Mouse (Mus musculus): ENCODE results near the gene Lrrc56. TPM values are rescaled to one million over a fixed set of nuclear protein-coding genes. Genes with fewer than 3 reads are reported as not detected.

Lrrc56 gene
- polyA plus RNA-seq, 1 experiment from 2014 or later = 6.7 TPM

- H3K27ac ChIP-seq = peak overlapping the region; percentile 95
- H3K27me3 ChIP-seq (ENCODE audit: insufficient read depth, poor library complexity, severe bottlenecking) = peaks cover 21% of the 10 kb centered on the region; the same call in 1 of the 2 replicates
- H3K4me3 ChIP-seq = peak overlapping the region; percentile 83
- H3K36me3 ChIP-seq = peaks cover 30% of the 10 kb centered on the region
- WGBS = under 1% methylated on average over 28 of the region's 28 CpGs
- peaks cover 35% of the 10 kb centered on the region for H3K4me1 ChIP-seq
- peak; percentile 95 for DNase-seq (ENCODE audit: low spot score)
- H3K9me3 ChIP-seq = no peaks in the 10 kb centered on the region
Measured at GRCm38 (mm10) chr7:141194830-141195229, 873 bp downstream of the Lrrc56 start.

- peaks cover 22% of the 10 kb centered on the region; the same call in 1 of the 2 replicates for H3K27me3 ChIP-seq (ENCODE audit: insufficient read depth, poor library complexity, severe bottlenecking)
- H3K9me3 ChIP-seq = no peaks in the 10 kb centered on the region
- H3K4me3 ChIP-seq = no peak overlapping the region
- H3K4me1 ChIP-seq = peaks cover 33% of the 10 kb centered on the region
- peaks cover 21% of the 10 kb centered on the region for H3K36me3 ChIP-seq
- no peak overlapping the region for H3K27ac ChIP-seq
- DNase-seq (ENCODE audit: low spot score) = no peak
- 98% methylated on average over 2 of the region's 2 CpGs for WGBS
Measured at GRCm38 (mm10) chr7:141195754-141196153, 1.8 kb downstream of the Lrrc56 start.

- H3K4me3 ChIP-seq = no peak overlapping the region
- H3K9me3 ChIP-seq = no peaks in the 10 kb centered on the region
Measured at GRCm38 (mm10) chr7:141196619-141197282, 2.8 kb downstream of the Lrrc56 start.

GRCm38 (mm10) chr7:141198121-141198520 lies 4.2 kb downstream of the Lrrc56 start:
- WGBS = 91% methylated on average over 4 of the region's 4 CpGs
- H3K4me3 ChIP-seq = no peak overlapping the region
- no peaks in the 10 kb centered on the region for H3K9me3 ChIP-seq
- no peak for DNase-seq (ENCODE audit: low spot score)
- peaks cover 22% of the 10 kb centered on the region; the same call in 1 of the 2 replicates for H3K27me3 ChIP-seq (ENCODE audit: insufficient read depth, poor library complexity, severe bottlenecking)
- H3K36me3 ChIP-seq = no peaks in the 10 kb centered on the region
- H3K4me1 ChIP-seq = peaks cover 12% of the 10 kb centered on the region
- no peak overlapping the region for H3K27ac ChIP-seq

More at GRCm38 (mm10) chr7:141196619-141197282, 2.8 kb downstream of the Lrrc56 start:
- Histone ChIP-seq H3K27ac (peak overlapping the region; percentile 49; the same call in 1 of the 2 replicates), H3K36me3 (peaks cover 11% of the 10 kb centered on the region), H3K27me3 (ENCODE audit: insufficient read depth, poor library complexity, severe bottlenecking) (peaks cover 22% of the 10 kb centered on the region; the same call in 1 of the 2 replicates), H3K4me1 (peaks cover 26% of the 10 kb centered on the region)
- WGBS = 86% methylated on average over 8 of the region's 8 CpGs
- no peak for DNase-seq (ENCODE audit: low spot score)

- H3K36me3 ChIP-seq = no peaks in the 10 kb centered on the region
Measured at GRCm38 (mm10) chr7:141204546-141204945, 10.6 kb downstream of the Lrrc56 start.

GRCm38 (mm10) chr7:141205504-141205903 lies 11.5 kb downstream of the Lrrc56 start:
- peaks cover 11% of the 10 kb centered on the region; the same call in 1 of the 2 replicates for H3K4me1 ChIP-seq
- H3K36me3 ChIP-seq = no peaks in the 10 kb centered on the region
- no peak for DNase-seq (ENCODE audit: low spot score)
- 0 out of 2 replicates have a peak overlapping the region, but pooled peaks have one; percentile 49 for H3K27ac ChIP-seq
- peaks cover 7% of the 10 kb centered on the region; the same call in 1 of the 2 replicates for H3K27me3 ChIP-seq (ENCODE audit: insufficient read depth, poor library complexity, severe bottlenecking)
- 94% methylated on average over 5 of the region's 5 CpGs for WGBS
- H3K9me3 ChIP-seq = no peaks in the 10 kb centered on the region
- H3K4me3 ChIP-seq = no peak overlapping the region

More at GRCm38 (mm10) chr7:141204546-141204945, 10.6 kb downstream of the Lrrc56 start:
- H3K27me3 ChIP-seq (ENCODE audit: insufficient read depth, poor library complexity, severe bottlenecking) = peaks cover 11% of the 10 kb centered on the region; the same call in 1 of the 2 replicates
- H3K4me1 ChIP-seq = 0 out of 2 replicates have a peak, but pooled peaks cover 7% of the 10 kb centered on the region
- H3K4me3 ChIP-seq = no peak overlapping the region
- no peaks in the 10 kb centered on the region for H3K9me3 ChIP-seq
- WGBS = 74% methylated on average over 3 of the region's 3 CpGs
- DNase-seq (ENCODE audit: low spot score) = no peak
- H3K27ac ChIP-seq = no peak overlapping the region

- no peaks in the 10 kb centered on the region for H3K36me3 ChIP-seq
- H3K9me3 ChIP-seq = no peaks in the 10 kb centered on the region
- no peak overlapping the region for H3K4me3 ChIP-seq
- 86% methylated on average over 18 of the region's 18 CpGs for WGBS
- peaks cover 13% of the 10 kb centered on the region; the same call in 1 of the 2 replicates for H3K27me3 ChIP-seq (ENCODE audit: insufficient read depth, poor library complexity, severe bottlenecking)
- peaks cover 12% of the 10 kb centered on the region; the same call in 1 of the 2 replicates for H3K4me1 ChIP-seq
- DNase-seq (ENCODE audit: low spot score) = no peak
- H3K27ac ChIP-seq = peak overlapping the region; percentile 52
Measured at GRCm38 (mm10) chr7:141206182-141206937, 12.4 kb downstream of the Lrrc56 start.

GRCm38 (mm10) chr7:141209526-141209925 lies 15.6 kb downstream of the Lrrc56 start:
- Histone ChIP-seq H3K9me3 (no peaks in the 10 kb centered on the region), H3K4me3 (no peak overlapping the region), H3K36me3 (no peaks in the 10 kb centered on the region), H3K27ac (peak overlapping the region; percentile 31; the same call in 1 of the 2 replicates), H3K27me3 (ENCODE audit: insufficient read depth, poor library complexity, severe bottlenecking) (peaks cover 16% of the 10 kb centered on the region; the same call in 1 of the 2 replicates), H3K4me1 (peaks cover 22% of the 10 kb centered on the region)
- no peak for DNase-seq (ENCODE audit: low spot score)
- WGBS = 61% methylated on average over 3 of the region's 3 CpGs

- peak overlapping the region; percentile 24 for H3K27ac ChIP-seq
- H3K4me3 ChIP-seq = no peak overlapping the region
- WGBS = 64% methylated on average over 12 of the region's 12 CpGs
- H3K27me3 ChIP-seq (ENCODE audit: insufficient read depth, poor library complexity, severe bottlenecking) = peaks cover 16% of the 10 kb centered on the region; the same call in 1 of the 2 replicates
- no peaks in the 10 kb centered on the region for H3K36me3 ChIP-seq
- DNase-seq (ENCODE audit: low spot score) = no peak
- peaks cover 25% of the 10 kb centered on the region for H3K4me1 ChIP-seq
- no peaks in the 10 kb centered on the region for H3K9me3 ChIP-seq
Measured at GRCm38 (mm10) chr7:141210137-141210536, 16.2 kb downstream of the Lrrc56 start.

GRCm38 (mm10) chr7:141210606-141211131 lies 16.7 kb downstream of the Lrrc56 start:
- Histone ChIP-seq H3K4me3 (no peak overlapping the region), H3K9me3 (no peaks in the 10 kb centered on the region), H3K27ac (peak overlapping the region; percentile 24), H3K36me3 (no peaks in the 10 kb centered on the region), H3K27me3 (ENCODE audit: insufficient read depth, poor library complexity, severe bottlenecking) (peaks cover 16% of the 10 kb centered on the region; the same call in 1 of the 2 replicates), H3K4me1 (peaks cover 27% of the 10 kb centered on the region)
- no peak for DNase-seq (ENCODE audit: low spot score)
- 82% methylated on average over 14 of the region's 14 CpGs for WGBS

- WGBS = 76% methylated on average over 3 of the region's 3 CpGs
- Histone ChIP-seq H3K4me1 (peaks cover 44% of the 10 kb centered on the region), H3K9me3 (no peaks in the 10 kb centered on the region), H3K36me3 (peaks cover 11% of the 10 kb centered on the region), H3K27me3 (ENCODE audit: insufficient read depth, poor library complexity, severe bottlenecking) (peaks cover 10% of the 10 kb centered on the region; the same call in 1 of the 2 replicates), H3K27ac (no peak overlapping the region; the same call in 1 of the 2 replicates), H3K4me3 (no peak overlapping the region)
- DNase-seq (ENCODE audit: low spot score) = no peak
Measured at GRCm38 (mm10) chr7:141213133-141213532, 19.2 kb downstream of the Lrrc56 start.

GRCm38 (mm10) chr7:141213605-141214235 lies 19.8 kb downstream of the Lrrc56 start, which contains the start of gene Lmntd2:
TSS of gene Lmntd2 (minus strand) at chr7:141214080.
- WGBS = 91% methylated on average over 11 of the region's 11 CpGs
- Histone ChIP-seq H3K36me3 (peaks cover 13% of the 10 kb centered on the region), H3K9me3 (no peaks in the 10 kb centered on the region), H3K27me3 (ENCODE audit: insufficient read depth, poor library complexity, severe bottlenecking) (peaks cover 8% of the 10 kb centered on the region; the same call in 1 of the 2 replicates), H3K27ac (peak within 1 kb of the TSS; percentile 80), H3K4me1 (peaks cover 44% of the 10 kb centered on the region), H3K4me3 (peak within 1 kb of the TSS; percentile 75)
- DNase-seq (ENCODE audit: low spot score) = no peak

Data from heart, embryonic 10.5 days (tissue).